Mouse (Mus musculus): ENCODE results near the gene Nobox. TPM values are rescaled to one million over a fixed set of nuclear protein-coding genes. Genes with fewer than 3 reads are reported as not detected.

Nobox gene
- not detected for polyA plus RNA-seq (2015; fragmentation: Illumina TruSeq; extraction: RNeasy Lipid Tissue Mini Kit (QIAGEN cat#74804); ENCODE audit: low read depth, low replicate concordance)

DNA sequence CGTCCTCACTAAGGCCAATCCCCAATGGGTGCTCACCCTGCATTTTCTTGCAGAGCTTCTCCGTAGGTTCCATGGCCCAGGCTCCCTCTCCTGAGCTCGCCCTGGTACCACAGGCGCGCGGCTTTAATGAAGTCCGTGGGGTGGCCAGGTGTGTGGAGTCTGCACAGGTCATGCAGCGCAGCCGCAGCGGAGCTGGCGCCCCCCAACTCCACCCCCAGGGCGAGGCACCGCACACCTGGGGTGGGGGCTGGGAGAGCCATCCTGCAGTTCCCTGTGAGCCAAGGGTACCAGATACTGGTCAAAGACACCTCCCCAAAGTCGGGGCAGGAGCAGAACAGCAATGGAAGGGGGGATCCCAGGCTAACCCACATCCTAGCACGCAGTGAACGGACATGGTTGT is at the start of gene Nobox:
Nobox (minus strand) TSS at position 101 of the 400 bp plus-strand sequence.

DNA sequence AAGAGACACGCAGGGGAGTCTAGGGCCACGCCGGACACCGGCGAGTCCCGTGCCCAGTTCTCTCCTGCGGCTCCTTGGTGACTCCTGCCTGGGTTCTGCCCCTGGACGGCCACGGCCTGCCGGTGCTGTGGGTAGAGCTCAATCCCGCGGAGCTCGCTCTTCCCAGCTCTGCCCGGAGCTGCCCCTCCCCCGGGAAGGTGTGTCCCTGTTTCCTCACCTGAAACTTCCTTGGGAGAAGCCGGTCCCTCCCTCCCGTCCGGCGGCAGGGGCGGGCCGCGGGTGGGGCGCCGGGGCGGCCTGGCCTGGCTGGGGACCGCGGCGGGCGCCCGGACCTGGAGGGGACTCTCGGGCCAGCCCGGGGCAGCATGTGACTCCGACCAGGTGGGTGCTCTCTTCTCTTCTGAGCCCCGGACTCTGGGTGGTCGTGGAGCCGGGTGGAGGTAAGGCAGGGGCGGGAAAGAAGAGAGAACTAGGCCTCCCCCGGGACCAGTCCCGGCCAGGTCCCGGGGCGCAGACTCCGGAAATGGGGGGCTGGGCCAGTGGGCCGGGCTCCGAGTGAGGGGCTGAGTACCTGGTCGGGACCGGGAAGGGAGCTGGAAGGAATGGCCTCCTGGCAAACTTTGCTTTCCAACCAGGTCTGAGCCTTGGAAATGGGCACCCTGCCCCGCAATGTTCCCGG is 43.9 kb downstream of the Nobox start, which contains the start of gene Arhgef5:
Arhgef5 (plus strand) TSS at position 220 of the 679 bp plus-strand sequence.

Other genes with a start within 250 kb of the Nobox start
- gene Olfr441, start 203.2 kb downstream of the Nobox start, polyA plus RNA-seq (2015; fragmentation: Illumina TruSeq; extraction: RNeasy Lipid Tissue Mini Kit (QIAGEN cat#74804); ENCODE audit: low read depth, low replicate concordance), result not detected
- gene Olfr237-ps1, start 163.0 kb downstream of the Nobox start, polyA plus RNA-seq (2015; fragmentation: Illumina TruSeq; extraction: RNeasy Lipid Tissue Mini Kit (QIAGEN cat#74804); ENCODE audit: low read depth, low replicate concordance), result not detected
- not detected for gene Olfr437, start 146.3 kb downstream of the Nobox start, polyA plus RNA-seq (2015; fragmentation: Illumina TruSeq; extraction: RNeasy Lipid Tissue Mini Kit (QIAGEN cat#74804); ENCODE audit: low read depth, low replicate concordance)
- not detected for gene Olfr13, start 137.4 kb downstream of the Nobox start, polyA plus RNA-seq (2015; fragmentation: Illumina TruSeq; extraction: RNeasy Lipid Tissue Mini Kit (QIAGEN cat#74804); ENCODE audit: low read depth, low replicate concordance)
- gene Olfr435, start 112.4 kb downstream of the Nobox start, polyA plus RNA-seq (2015; fragmentation: Illumina TruSeq; extraction: RNeasy Lipid Tissue Mini Kit (QIAGEN cat#74804); ENCODE audit: low read depth, low replicate concordance), result not detected
- gene Olfr434, start 96.5 kb downstream of the Nobox start, polyA plus RNA-seq (2015; fragmentation: Illumina TruSeq; extraction: RNeasy Lipid Tissue Mini Kit (QIAGEN cat#74804); ENCODE audit: low read depth, low replicate concordance), result not detected
- gene Olfr47, start 78.0 kb downstream of the Nobox start, polyA plus RNA-seq (2015; fragmentation: Illumina TruSeq; extraction: RNeasy Lipid Tissue Mini Kit (QIAGEN cat#74804); ENCODE audit: low read depth, low replicate concordance), result not detected
- 2.1 TPM for gene Arhgef5, start 44.0 kb downstream of the Nobox start, polyA plus RNA-seq (2015; fragmentation: Illumina TruSeq; extraction: RNeasy Lipid Tissue Mini Kit (QIAGEN cat#74804); ENCODE audit: low read depth, low replicate concordance)